Mouse (Mus musculus) embryonic facial prominence, embryonic 12.5 days (tissue): ENCODE measurements around the gene Ctcf. TPM values are rescaled to one million over a fixed set of nuclear protein-coding genes. Genes with fewer than 3 reads are reported as not detected.

Experiments
- ATAC-seq: fragments of 200-750 bp; cut with Nextera tagmentation; 2 replicates; pipeline ENCODE4 v1.8.0; 2017; ENCODE audit not compliant: insufficient number of reproducible peaks, insufficient read depth, low FRiP score, low TSS enrichment
- H3K27ac ChIP-seq: fragments of 300-500 bp; sonication (generic); 2 replicates; pipeline ENCODE4 v1.5.1; 2016; ENCODE audit warnings: mild to moderate bottlenecking
- H3K27me3 ChIP-seq: fragments of 300-500 bp; sonication (generic); 2 replicates; pipeline ENCODE4 v1.6.1; 2016; ENCODE audit warnings: mild to moderate bottlenecking, moderate library complexity
- H3K36me3 ChIP-seq: fragments of 300-500 bp; sonication (generic); 2 replicates; pipeline ENCODE4 v1.6.1; 2016; ENCODE audit warnings: mild to moderate bottlenecking
- H3K4me1 ChIP-seq: fragments of 300-500 bp; sonication (generic); 2 replicates; pipeline ENCODE4 v1.6.1; 2016
- H3K4me2 ChIP-seq: fragments of 300-500 bp; sonication (generic); replicated peaks from 2 replicates; pipeline ENCODE4 v1.6.1; 2016; ENCODE audit warnings: mild to moderate bottlenecking, moderate library complexity
- H3K4me3 ChIP-seq: fragments of 300-500 bp; sonication (generic); 2 replicates; pipeline ENCODE4 v1.5.1; 2016; ENCODE audit warnings: mild to moderate bottlenecking
- H3K9ac ChIP-seq: fragments of 300-500 bp; sonication (generic); 2 replicates; pipeline ENCODE4 v1.6.1; 2016; ENCODE audit warnings: mild to moderate bottlenecking, moderate library complexity
- H3K9me3 ChIP-seq: fragments of 300-500 bp; sonication (generic); 2 replicates; pipeline ENCODE4 v1.6.1; 2016; ENCODE audit warnings: mild to moderate bottlenecking, moderate library complexity
- WGBS: fragments of 180-500 bp; shearing (Covaris S2); methylation state at CpG from one replicate; pipeline ENCODE4 v1.1.7; 2016; 5-methylcytosine and 5-hydroxymethylcytosine counted together
- polyA plus RNA-seq: library from polyadenylated mRNA; unstranded; fragments of >200 nt; fragmentation: Nextera tagmentation; extraction: Ambion mirVana; gene quantifications from 2 replicates; pipeline ENCODE4 v1.2.1, GENCODE M21; 2016

Gene Ctcf
- polyA plus RNA-seq, 1 experiment from 2014 or later: 138 TPM

- no peaks in the 10 kb centered on the region for H3K9me3 ChIP-seq
- H3K4me2 ChIP-seq: no peak overlapping the region
- H3K27ac ChIP-seq: no peak overlapping the region
- no peaks in the 10 kb centered on the region for H3K4me1 ChIP-seq
- H3K36me3 ChIP-seq: peaks cover 36% of the 10 kb centered on the region
- H3K27me3 ChIP-seq: no peaks in the 10 kb centered on the region
- H3K9ac ChIP-seq: no peak overlapping the region
- H3K4me3 ChIP-seq: no peak overlapping the region
- WGBS: 68% methylated on average over 7 of the region's 7 CpGs
- ATAC-seq: no peak
Measured at GRCm38 (mm10) chr8:105685325-105685724, 49.0 kb downstream of the Ctcf start.

- WGBS: 12% methylated on average over 26 of the region's 26 CpGs
- H3K27ac ChIP-seq: no peak within 1 kb of the TSS
- H3K4me3 ChIP-seq: no peak within 1 kb of the TSS
Measured at GRCm38 (mm10) chr8:105685796-105686308, 49.5 kb downstream of the Ctcf start, which contains the start of gene Carmil2. TSS of gene Carmil2 (plus strand) at chr8:105686274.

GRCm38 (mm10) chr8:105686551-105686950, 50.2 kb downstream of the Ctcf start:
- Histone ChIP-seq H3K36me3 (peaks cover 24% of the 10 kb centered on the region), H3K4me2 (no peak overlapping the region), H3K9ac (no peak overlapping the region), H3K4me3 (no peak overlapping the region), H3K27ac (no peak overlapping the region), H3K4me1 (no peaks in the 10 kb centered on the region), H3K27me3 (no peaks in the 10 kb centered on the region), H3K9me3 (no peaks in the 10 kb centered on the region)
- no peak for ATAC-seq
- 66% methylated on average over 6 of the region's 6 CpGs for WGBS

More at GRCm38 (mm10) chr8:105685796-105686308, 49.5 kb downstream of the Ctcf start, which contains the start of gene Carmil2:
- no peak for ATAC-seq
- Histone ChIP-seq H3K36me3 (peaks cover 31% of the 10 kb centered on the region), H3K27me3 (no peaks in the 10 kb centered on the region), H3K9me3 (no peaks in the 10 kb centered on the region), H3K4me1 (no peaks in the 10 kb centered on the region), H3K9ac (no peak within 1 kb of the TSS), H3K4me2 (peak within 1 kb of the TSS; percentile 36)

- no peak for ATAC-seq
- H3K9me3 ChIP-seq: no peaks in the 10 kb centered on the region
- no peak overlapping the region for H3K27ac ChIP-seq
- no peak overlapping the region for H3K9ac ChIP-seq
- H3K36me3 ChIP-seq: peaks cover 18% of the 10 kb centered on the region
- WGBS: 68% methylated on average over 8 of the region's 8 CpGs
- H3K4me1 ChIP-seq: no peaks in the 10 kb centered on the region
- H3K4me2 ChIP-seq: no peak overlapping the region
- H3K27me3 ChIP-seq: no peaks in the 10 kb centered on the region
- H3K4me3 ChIP-seq: no peak overlapping the region
Measured at GRCm38 (mm10) chr8:105687512-105687911, 51.1 kb downstream of the Ctcf start.

- Histone ChIP-seq H3K27me3 (no peaks in the 10 kb centered on the region), H3K27ac (no peak overlapping the region), H3K4me2 (no peak overlapping the region), H3K9me3 (peaks cover 7% of the 10 kb centered on the region; the same call in 1 of the 2 replicates), H3K4me3 (no peak overlapping the region), H3K4me1 (no peaks in the 10 kb centered on the region), H3K36me3 (peaks cover 16% of the 10 kb centered on the region), H3K9ac (no peak overlapping the region)
- ATAC-seq: no peak
- 65% methylated on average over 14 of the region's 14 CpGs for WGBS
Measured at GRCm38 (mm10) chr8:105688242-105688752, 51.9 kb downstream of the Ctcf start.

GRCm38 (mm10) chr8:105689256-105689982, 53.1 kb downstream of the Ctcf start:
- Histone ChIP-seq H3K27ac (no peak overlapping the region), H3K4me3 (no peak overlapping the region), H3K4me1 (peaks cover 7% of the 10 kb centered on the region), H3K4me2 (no peak overlapping the region), H3K9me3 (peaks cover 7% of the 10 kb centered on the region; the same call in 1 of the 2 replicates), H3K36me3 (peaks cover 6% of the 10 kb centered on the region; the same call in 1 of the 2 replicates), H3K9ac (no peak overlapping the region), H3K27me3 (peaks cover 1% of the 10 kb centered on the region)
- 51% methylated on average over 35 of the region's 35 CpGs for WGBS
- ATAC-seq: no peak

- no peak overlapping the region for H3K27ac ChIP-seq
- ATAC-seq: no peak
- H3K4me2 ChIP-seq: no peak overlapping the region
- peaks cover 6% of the 10 kb centered on the region; the same call in 1 of the 2 replicates for H3K36me3 ChIP-seq
- H3K9ac ChIP-seq: no peak overlapping the region
- no peak overlapping the region for H3K4me3 ChIP-seq
- WGBS: 92% methylated on average over 9 of the region's 9 CpGs
- H3K27me3 ChIP-seq: peaks cover 6% of the 10 kb centered on the region
- H3K4me1 ChIP-seq: peaks cover 10% of the 10 kb centered on the region
- H3K9me3 ChIP-seq: peaks cover 7% of the 10 kb centered on the region; the same call in 1 of the 2 replicates
Measured at GRCm38 (mm10) chr8:105689983-105690360, 53.6 kb downstream of the Ctcf start.

- 82% methylated on average over 14 of the region's 14 CpGs for WGBS
- Histone ChIP-seq H3K27me3 (peaks cover 12% of the 10 kb centered on the region), H3K4me3 (no peak overlapping the region), H3K4me2 (no peak overlapping the region), H3K27ac (no peak overlapping the region), H3K36me3 (peaks cover 6% of the 10 kb centered on the region; the same call in 1 of the 2 replicates), H3K9me3 (peaks cover 7% of the 10 kb centered on the region; the same call in 1 of the 2 replicates), H3K9ac (no peak overlapping the region), H3K4me1 (peaks cover 10% of the 10 kb centered on the region)
- ATAC-seq: no peak
Measured at GRCm38 (mm10) chr8:105690978-105691377, 54.6 kb downstream of the Ctcf start.

- peaks cover 10% of the 10 kb centered on the region for H3K4me1 ChIP-seq
- no peak overlapping the region for H3K9ac ChIP-seq
- H3K9me3 ChIP-seq: peaks cover 7% of the 10 kb centered on the region; the same call in 1 of the 2 replicates
- WGBS: 91% methylated on average over 11 of the region's 11 CpGs
- H3K4me2 ChIP-seq: no peak overlapping the region
- H3K27me3 ChIP-seq: peaks cover 12% of the 10 kb centered on the region
- no peak overlapping the region for H3K27ac ChIP-seq
- no peak for ATAC-seq
- H3K36me3 ChIP-seq: peaks cover 12% of the 10 kb centered on the region
- H3K4me3 ChIP-seq: no peak overlapping the region
Measured at GRCm38 (mm10) chr8:105692449-105693182, 56.2 kb downstream of the Ctcf start.

- peaks cover 12% of the 10 kb centered on the region for H3K27me3 ChIP-seq
- peaks cover 10% of the 10 kb centered on the region for H3K4me1 ChIP-seq
- peak overlapping the region; percentile 94 for H3K4me2 ChIP-seq
- no peak overlapping the region for H3K27ac ChIP-seq
- no peak for ATAC-seq
- H3K9me3 ChIP-seq: peaks cover 7% of the 10 kb centered on the region; the same call in 1 of the 2 replicates
- H3K4me3 ChIP-seq: peak overlapping the region; percentile 41
- peak overlapping the region; percentile 54 for H3K9ac ChIP-seq
- WGBS: 2% methylated on average over 30 of the region's 30 CpGs
- H3K36me3 ChIP-seq: peaks cover 21% of the 10 kb centered on the region
Measured at GRCm38 (mm10) chr8:105693648-105694047, 57.3 kb downstream of the Ctcf start.

GRCm38 (mm10) chr8:105694051-105694799, 57.9 kb downstream of the Ctcf start:
- H3K4me2 ChIP-seq: peak overlapping the region; percentile 94
- ATAC-seq: peak; percentile 44
- peak overlapping the region; percentile 54 for H3K9ac ChIP-seq
- peak overlapping the region; percentile 41 for H3K4me3 ChIP-seq
- H3K27ac ChIP-seq: no peak overlapping the region
- H3K36me3 ChIP-seq: peaks cover 24% of the 10 kb centered on the region
- H3K9me3 ChIP-seq: peaks cover 7% of the 10 kb centered on the region; the same call in 1 of the 2 replicates
- H3K4me1 ChIP-seq: peaks cover 10% of the 10 kb centered on the region
- 7% methylated on average over 40 of the region's 40 CpGs for WGBS
- peaks cover 12% of the 10 kb centered on the region for H3K27me3 ChIP-seq
